Mouse (Mus musculus) kidney, postnatal 0 days (tissue): ENCODE measurements around the gene Naif1. TPM values are rescaled to one million over a fixed set of nuclear protein-coding genes. Genes with fewer than 3 reads are reported as not detected.

Source experiments
- ATAC-seq: fragments of 200-750 bp; cut with Nextera tagmentation; replicated peaks from 2 replicates; pipeline ENCODE4 v1.8.0; 2017; ENCODE audit warnings: low read depth, moderate number of reproducible peaks, moderate TSS enrichment, moderate library complexity; ENCODE audit not compliant: low FRiP score
- DNase-seq: peaks from one replicate; pipeline ENCODE4 v3.0.0-alpha.2; 2016; ENCODE audit warnings: low spot score
- H3K27ac ChIP-seq: fragments of 300-500 bp; sonication (generic); 2 replicates; pipeline ENCODE4 v1.5.1; 2014; ENCODE audit warnings: mild to moderate bottlenecking
- H3K27me3 ChIP-seq: fragments of 300-500 bp; sonication (generic); 2 replicates; pipeline ENCODE4 v1.6.1; 2014; ENCODE audit warnings: low read length, mixed read lengths; ENCODE audit not compliant: insufficient read depth
- H3K36me3 ChIP-seq: fragments of 300-500 bp; sonication (generic); 2 replicates; pipeline ENCODE4 v1.6.1; 2014; ENCODE audit warnings: low read length, mixed read lengths; ENCODE audit not compliant: insufficient read depth
- H3K4me1 ChIP-seq: fragments of 300-500 bp; sonication (generic); replicated peaks from 2 replicates; pipeline ENCODE4 v1.6.1; 2014; ENCODE audit warnings: antibody characterized with exemption, low read length, mixed read lengths; ENCODE audit not compliant: insufficient read depth
- H3K4me2 ChIP-seq: fragments of 300-500 bp; sonication (generic); 2 replicates; pipeline ENCODE4 v1.6.1; 2014; ENCODE audit warnings: mild to moderate bottlenecking, low read length, moderate library complexity, mixed read lengths
- H3K4me3 ChIP-seq: fragments of 300-500 bp; sonication (generic); replicated peaks from 2 replicates; pipeline ENCODE4 v1.5.1; 2014; ENCODE audit warnings: low read depth, low read length
- H3K9ac ChIP-seq: fragments of 300-500 bp; sonication (generic); 2 replicates; pipeline ENCODE4 v1.6.1; 2014; ENCODE audit warnings: low read depth, low read length
- H3K9me3 ChIP-seq: fragments of 300-500 bp; sonication (generic); replicated peaks from 2 replicates; pipeline ENCODE4 v1.6.1; 2016; ENCODE audit warnings: low read length, inconsistent platforms, mixed read lengths
- CTCF ChIP-seq: IDR thresholded peaks from 2 replicates; pipeline ENCODE4 v1.5.1; 2016; ENCODE audit warnings: antibody characterized with exemption, low read depth, mild to moderate bottlenecking, moderate library complexity
- WGBS: fragments of 180-500 bp; shearing (Covaris S2); extraction: QIAGEN DNeasy Blood & Tissue Kit; methylation state at CpG from one replicate; pipeline ENCODE4 v1.1.7; 2014; 5-methylcytosine and 5-hydroxymethylcytosine counted together
- polyA plus RNA-seq: library from polyadenylated mRNA; unstranded; fragments of >200 nt; fragmentation: Nextera tagmentation; extraction: Ambion mirVana; gene quantifications from 2 replicates; pipeline ENCODE4 v1.2.1, GENCODE M21; 2015

The Naif1 gene
- polyA plus RNA-seq, 1 experiment from 2014 or later, result 4.7 TPM

DNA sequence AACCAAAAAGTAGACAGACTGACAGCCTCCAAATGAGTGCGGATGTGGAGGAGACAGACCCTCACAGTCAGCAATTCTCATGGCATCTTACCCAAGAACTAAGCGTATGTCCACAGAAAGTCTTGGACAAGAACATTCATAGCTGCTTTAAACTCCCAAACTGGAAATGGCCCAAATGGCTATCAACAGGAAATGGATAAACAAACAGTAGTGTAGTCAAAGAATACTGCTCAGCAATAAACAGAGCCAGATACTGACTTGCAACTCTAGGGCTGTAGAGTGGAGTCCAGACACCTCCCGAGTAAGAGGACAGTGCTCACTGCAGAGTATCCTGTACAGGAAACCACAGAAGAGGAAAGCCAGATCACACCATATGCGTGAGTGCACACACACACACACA, 49.1 kb downstream of the Naif1 start:
- no peak for ATAC-seq
- Histone ChIP-seq H3K4me2 (no peak overlapping the region), H3K4me1 (0 out of 2 replicates have a peak, but pooled peaks cover 8% of the 10 kb centered on the region), H3K27ac (no peak overlapping the region; the same call in 1 of the 2 replicates), H3K4me3 (no peak overlapping the region), H3K27me3 (no peaks in the 10 kb centered on the region), H3K9ac (no peak overlapping the region), H3K36me3 (no peaks in the 10 kb centered on the region), H3K9me3 (no peaks in the 10 kb centered on the region)
- no peak for TF ChIP-seq CTCF
- 76% methylated on average over 4 of the region's 4 CpGs for whole genome bisulfite sequencing
- DNase-seq, result peak; percentile 25

DNA sequence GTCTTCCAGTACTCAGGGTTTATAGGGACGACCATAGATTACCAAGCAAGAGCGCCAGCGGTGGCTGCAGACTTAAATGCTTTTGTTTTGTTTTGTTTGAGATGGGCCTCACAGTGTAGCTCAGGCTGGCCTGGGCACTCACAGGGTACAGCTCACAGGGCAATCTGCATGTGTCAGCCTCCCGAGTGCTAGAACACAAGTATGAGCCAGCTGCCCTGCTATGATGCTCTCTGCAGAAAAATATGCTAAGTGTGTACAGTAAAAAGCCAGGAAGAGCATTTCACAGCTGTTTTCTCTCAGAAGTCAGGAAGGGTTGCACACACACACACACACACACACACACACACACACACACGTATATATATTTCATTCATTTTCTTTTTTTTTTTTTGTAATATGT, 50.2 kb downstream of the Naif1 start:
- Histone ChIP-seq H3K27ac (no peak overlapping the region), H3K4me1 (0 out of 2 replicates have a peak, but pooled peaks cover 8% of the 10 kb centered on the region), H3K9ac (no peak overlapping the region), H3K4me2 (no peak overlapping the region), H3K36me3 (no peaks in the 10 kb centered on the region), H3K27me3 (no peaks in the 10 kb centered on the region), H3K9me3 (no peaks in the 10 kb centered on the region), H3K4me3 (no peak overlapping the region)
- 58% methylated on average over 5 of the region's 5 CpGs for WGBS
- TF ChIP-seq CTCF, result no peak
- DNase-seq, result no peak
- ATAC-seq, result no peak

DNA sequence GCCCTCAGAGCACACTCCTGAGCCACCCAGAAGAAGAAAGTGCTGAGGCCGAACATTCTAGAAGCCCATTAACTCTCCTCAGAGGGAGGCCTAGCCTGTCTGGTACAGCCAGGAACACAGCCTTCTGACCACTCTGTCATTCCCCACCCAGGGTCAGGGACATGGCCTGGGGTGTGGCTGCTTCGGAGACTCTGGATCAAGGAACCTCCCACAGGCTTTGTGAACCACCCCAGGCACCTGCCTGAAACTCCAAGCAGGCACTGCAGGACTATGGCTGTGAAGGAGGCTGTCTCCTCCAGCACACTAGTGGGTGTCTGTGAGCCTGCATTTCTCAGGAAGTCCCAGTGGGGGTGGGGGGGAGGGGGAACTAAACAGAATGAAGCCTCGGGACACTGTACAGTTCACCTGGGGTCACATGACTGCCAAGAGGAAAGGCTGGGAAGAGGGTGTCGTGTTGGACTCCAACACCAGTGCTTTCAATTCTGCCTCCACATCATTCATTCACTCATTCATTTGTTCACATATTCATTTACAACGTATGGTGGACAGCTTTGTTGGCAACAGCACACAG, 51.6 kb downstream of the Naif1 start:
- ATAC-seq, result peak; percentile 30; the same call in 1 of the 2 replicates
- no peak for TF ChIP-seq CTCF
- WGBS, result 59% methylated on average over 5 of the region's 5 CpGs

DNA sequence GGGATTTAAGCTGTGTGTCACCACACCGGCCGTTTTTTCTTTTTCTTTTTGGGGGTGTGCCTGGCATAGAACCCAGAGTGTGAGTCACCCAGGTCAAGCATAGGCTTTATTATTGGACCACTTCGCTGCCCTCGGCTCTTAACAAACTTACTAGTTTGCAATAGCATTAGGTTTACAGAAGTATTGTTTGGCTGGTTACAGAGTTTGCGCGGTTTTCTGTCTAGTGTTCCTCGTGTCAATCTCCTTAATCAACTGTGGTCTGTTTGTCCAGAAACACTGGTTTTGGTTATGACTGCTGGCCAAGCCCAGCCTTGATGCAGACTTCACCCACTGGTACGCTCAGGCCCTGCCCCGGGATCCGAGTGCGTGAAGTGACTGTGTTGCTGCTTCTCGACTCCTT, 52.6 kb downstream of the Naif1 start:
- Histone ChIP-seq H3K27ac (peak overlapping the region; percentile 54; the same call in 1 of the 2 replicates), H3K4me2 (no peak overlapping the region), H3K4me3 (no peak overlapping the region), H3K36me3 (no peaks in the 10 kb centered on the region), H3K9ac (no peak overlapping the region), H3K4me1 (0 out of 2 replicates have a peak, but pooled peaks cover 8% of the 10 kb centered on the region), H3K9me3 (no peaks in the 10 kb centered on the region), H3K27me3 (no peaks in the 10 kb centered on the region)
- TF ChIP-seq CTCF, result no peak
- ATAC-seq (no peak), DNase-seq (no peak)
- 87% methylated on average over 12 of the region's 12 CpGs for WGBS

More for the DNA sequence above, 51.6 kb downstream of the Naif1 start:
- Histone ChIP-seq H3K27ac (no peak overlapping the region), H3K9ac (0 out of 2 replicates have a peak overlapping the region, but pooled peaks have one; percentile 13), H3K9me3 (no peaks in the 10 kb centered on the region), H3K4me1 (0 out of 2 replicates have a peak, but pooled peaks cover 8% of the 10 kb centered on the region), H3K4me3 (no peak overlapping the region), H3K27me3 (no peaks in the 10 kb centered on the region), H3K36me3 (no peaks in the 10 kb centered on the region), H3K4me2 (no peak overlapping the region)
- no peak for DNase-seq

DNA sequence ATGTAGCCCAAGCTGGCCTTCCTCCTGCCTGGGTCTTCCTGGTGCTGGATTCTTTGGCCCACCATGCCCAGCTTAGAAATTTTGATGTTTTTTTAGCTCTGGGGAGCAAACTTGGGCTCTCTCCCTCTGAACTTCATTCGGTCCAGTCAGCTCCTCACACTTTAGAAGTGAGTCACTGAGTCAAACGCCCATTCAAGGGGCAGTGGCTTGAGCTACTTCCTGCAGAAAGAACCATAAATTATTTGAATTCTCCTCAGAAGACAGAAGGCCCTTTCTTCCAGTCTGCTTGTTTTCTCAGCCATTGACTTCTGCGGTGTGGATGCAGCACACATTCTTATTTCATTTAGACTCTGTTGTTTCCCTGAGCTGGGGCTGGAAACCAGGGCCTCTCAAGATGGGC, 53.3 kb downstream of the Naif1 start:
- DNase-seq (peak; percentile 63), ATAC-seq (no peak)
- H3K4me3 ChIP-seq, result no peak overlapping the region
- TF ChIP-seq CTCF, result no peak
- H3K9ac ChIP-seq, result no peak overlapping the region
- no peaks in the 10 kb centered on the region for H3K27me3 ChIP-seq
- no peaks in the 10 kb centered on the region for H3K9me3 ChIP-seq
- no peak overlapping the region for H3K4me2 ChIP-seq
- no peaks in the 10 kb centered on the region for H3K36me3 ChIP-seq
- H3K27ac ChIP-seq, result peak overlapping the region; percentile 54; the same call in 1 of the 2 replicates
- 12% methylated on average over 3 of the region's 3 CpGs for WGBS
- H3K4me1 ChIP-seq, result 0 out of 2 replicates have a peak, but pooled peaks cover 8% of the 10 kb centered on the region

DNA sequence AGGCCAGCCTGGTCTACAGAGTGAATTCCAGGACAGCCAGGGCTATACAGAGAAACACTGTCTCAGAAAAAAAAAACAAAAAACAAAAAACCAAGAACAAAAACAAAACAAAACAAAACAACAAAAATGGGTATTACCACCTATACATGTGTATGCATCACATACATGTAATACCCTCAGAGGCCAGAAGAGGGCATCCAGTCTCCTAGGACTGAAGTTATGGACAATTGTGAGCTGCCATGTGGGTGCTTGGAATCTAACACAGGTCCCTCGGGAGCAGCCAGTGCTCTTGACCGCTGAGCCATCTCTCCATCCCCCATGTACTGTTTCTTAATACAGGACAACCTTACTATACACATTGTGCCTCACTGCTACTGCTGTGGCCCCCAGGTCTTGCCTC, 55.3 kb downstream of the Naif1 start:
- Histone ChIP-seq H3K27me3 (no peaks in the 10 kb centered on the region), H3K9me3 (no peaks in the 10 kb centered on the region), H3K27ac (no peak overlapping the region), H3K36me3 (no peaks in the 10 kb centered on the region), H3K4me3 (no peak overlapping the region), H3K4me2 (no peak overlapping the region), H3K4me1 (peaks cover 15% of the 10 kb centered on the region; the same call in 1 of the 2 replicates), H3K9ac (no peak overlapping the region)
- 96% methylated on average over 2 of the region's 2 CpGs for WGBS
- no peak for DNase-seq
- ATAC-seq, result no peak
- TF ChIP-seq CTCF, result peak; percentile 33; the same call in 1 of the 2 replicates

Other genes with a start within 250 kb of the Naif1 start
- 18.5 and 20.1 TPM in 2 replicates for gene Pomt1, start 213.9 kb upstream of the Naif1 start, polyA plus RNA-seq
- 57.9 and 66.7 TPM in 2 replicates for gene Uck1, start 190.3 kb upstream of the Naif1 start, polyA plus RNA-seq
- 17.2 and 18.7 TPM in 2 replicates for gene Golga2, start 163.1 kb upstream of the Naif1 start, polyA plus RNA-seq
- 436 and 445 TPM in 2 replicates for gene Swi5, start 162.4 kb upstream of the Naif1 start, polyA plus RNA-seq
- 33.7 and 33.8 TPM in 2 replicates for gene Ciz1, start 98.1 kb upstream of the Naif1 start, polyA plus RNA-seq
- gene Dnm1, start 97.1 kb upstream of the Naif1 start, polyA plus RNA-seq, result 5.3 and 5.6 TPM in 2 replicates
- gene 1110008P14Rik, start 68.5 kb upstream of the Naif1 start, polyA plus RNA-seq, result 87.0 and 96.8 TPM in 2 replicates
- gene Lcn2, start 62.2 kb upstream of the Naif1 start, polyA plus RNA-seq, result 43.5 and 50.3 TPM in 2 replicates
- gene Ptges2, start 54.6 kb upstream of the Naif1 start, polyA plus RNA-seq, result 44.1 and 44.8 TPM in 2 replicates
- 15.0 and 16.9 TPM in 2 replicates for gene Slc25a25, start 988 bp downstream of the Naif1 start, polyA plus RNA-seq
- gene Fam102a, start 84.9 kb downstream of the Naif1 start, polyA plus RNA-seq, result 13.9 and 16.9 TPM in 2 replicates
- 105 and 110 TPM in 2 replicates for gene Dpm2, start 120.4 kb downstream of the Naif1 start, polyA plus RNA-seq
- 0.42 and 0.61 TPM in 2 replicates for gene Pip5kl1, start 124.3 kb downstream of the Naif1 start, polyA plus RNA-seq
- 0.08 TPM in 1 of 2 replicates, not detected in the other for gene 9430097D07Rik, start 125.2 kb downstream of the Naif1 start, polyA plus RNA-seq
- 15.8 and 18.1 TPM in 2 replicates for gene St6galnac4, start 136.6 kb downstream of the Naif1 start, polyA plus RNA-seq
- gene St6galnac6, start 149.3 kb downstream of the Naif1 start, polyA plus RNA-seq, result 13.7 and 15.3 TPM in 2 replicates
- 38.7 and 41.6 TPM in 2 replicates for gene Ak1, start 171.3 kb downstream of the Naif1 start, polyA plus RNA-seq
- 71.6 and 76.3 TPM in 2 replicates for gene Eng, start 196.1 kb downstream of the Naif1 start, polyA plus RNA-seq